Mouse (Mus musculus) hindbrain, postnatal 0 days (tissue): Measurements from ENCODE around the gene Wdr72. TPM values are rescaled to one million over a fixed set of nuclear protein-coding genes. Genes with fewer than 3 reads are reported as not detected.

Experiments
- ATAC-seq: fragments of 200-750 bp; cut with Nextera tagmentation; 2 replicates; pipeline ENCODE4 v1.8.0; 2017; ENCODE audit warnings: mild to moderate bottlenecking, moderate TSS enrichment, moderate library complexity
- DNase-seq: peaks from one replicate; pipeline ENCODE4 v3.0.0-alpha.2; 2015; ENCODE audit warnings: low spot score
- H3K27ac ChIP-seq: fragments of 300-500 bp; sonication (generic); 2 replicates; pipeline ENCODE4 v1.5.1; 2014; ENCODE audit warnings: mild to moderate bottlenecking
- H3K27me3 ChIP-seq: fragments of 300-500 bp; sonication (generic); 2 replicates; pipeline ENCODE4 v1.6.1; 2014; ENCODE audit warnings: low read length, mixed read lengths; ENCODE audit not compliant: insufficient read depth
- H3K36me3 ChIP-seq: fragments of 300-500 bp; sonication (generic); 2 replicates; pipeline ENCODE4 v1.6.1; 2014; ENCODE audit warnings: low read length, mixed read lengths; ENCODE audit not compliant: insufficient read depth
- H3K4me1 ChIP-seq: fragments of 300-500 bp; sonication (generic); 2 replicates; pipeline ENCODE4 v1.6.1; 2014; ENCODE audit warnings: antibody characterized with exemption, low read length, mixed read lengths; ENCODE audit not compliant: insufficient read depth
- H3K4me2 ChIP-seq: fragments of 300-500 bp; sonication (generic); 2 replicates; pipeline ENCODE4 v1.6.1; 2014; ENCODE audit warnings: low read depth, mild to moderate bottlenecking, low read length, moderate library complexity, mixed read lengths
- H3K4me3 ChIP-seq: fragments of 300-500 bp; sonication (generic); 2 replicates; pipeline ENCODE4 v1.5.1; 2014; ENCODE audit warnings: low read length
- H3K9ac ChIP-seq: fragments of 300-500 bp; sonication (generic); replicated peaks from 2 replicates; pipeline ENCODE4 v1.6.1; 2014; ENCODE audit warnings: mild to moderate bottlenecking, low read length, moderate library complexity, mixed read lengths
- H3K9me3 ChIP-seq: fragments of 300-500 bp; sonication (generic); 2 replicates; pipeline ENCODE4 v1.6.1; 2016; ENCODE audit warnings: low read length, mixed read lengths
- CTCF ChIP-seq: IDR thresholded peaks from 2 replicates; pipeline ENCODE4 v1.5.1; 2016; ENCODE audit warnings: antibody characterized with exemption, control low read depth, low read depth
- WGBS: fragments of 180-500 bp; shearing (Covaris S2); extraction: QIAGEN DNeasy Blood & Tissue Kit; methylation state at CpG from one replicate; pipeline ENCODE4 v1.1.7; 2014; 5-methylcytosine and 5-hydroxymethylcytosine counted together
- polyA plus RNA-seq: library from polyadenylated mRNA; unstranded; fragments of >200 nt; fragmentation: Nextera tagmentation; extraction: Ambion mirVana; gene quantifications from 2 replicates; pipeline ENCODE4 v1.2.1, GENCODE M21; 2015
- total RNA-seq: library from RNA; depleted of rRNA; stranded (reverse); fragments of >200 nt; gene quantifications from 2 replicates; pipeline ENCODE4 v1.2.3, GENCODE M21; 2014; rRNA removed

Wdr72 gene
- total and polyA plus RNA-seq, 2 experiments from 2014 or later: 0.58 to 1.1 TPM

DNA sequence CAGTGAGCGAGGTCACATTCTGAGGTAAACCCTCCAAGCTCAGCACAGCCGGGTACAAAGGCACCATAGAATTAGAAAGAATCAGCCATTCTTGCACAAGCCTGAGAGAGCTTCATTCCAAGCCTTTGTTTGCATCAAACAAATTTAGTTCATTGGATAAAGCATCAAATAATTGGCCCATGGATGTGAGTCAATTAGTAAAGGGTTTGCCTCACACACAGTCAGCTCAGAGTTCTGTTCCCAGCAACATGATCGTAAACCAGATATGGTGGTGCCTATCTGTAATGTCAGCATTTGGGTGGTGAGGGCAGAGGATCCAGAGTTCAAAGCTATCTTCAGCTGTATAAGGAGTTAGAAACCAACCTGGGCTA, 214.8 kb downstream of the Wdr72 start:
- H3K4me2 ChIP-seq: no peak overlapping the region
- H3K36me3 ChIP-seq: no peaks in the 10 kb centered on the region
- no peak overlapping the region for H3K4me3 ChIP-seq
- 60% methylated on average over 3 of the region's 3 CpGs for WGBS
- ATAC-seq (no peak), DNase-seq (no peak)
- H3K4me1 ChIP-seq: no peaks in the 10 kb centered on the region
- H3K9me3 ChIP-seq: no peaks in the 10 kb centered on the region
- no peaks in the 10 kb centered on the region for H3K27me3 ChIP-seq
- no peak for TF ChIP-seq CTCF
- no peak overlapping the region for H3K9ac ChIP-seq
- no peak overlapping the region for H3K27ac ChIP-seq

DNA sequence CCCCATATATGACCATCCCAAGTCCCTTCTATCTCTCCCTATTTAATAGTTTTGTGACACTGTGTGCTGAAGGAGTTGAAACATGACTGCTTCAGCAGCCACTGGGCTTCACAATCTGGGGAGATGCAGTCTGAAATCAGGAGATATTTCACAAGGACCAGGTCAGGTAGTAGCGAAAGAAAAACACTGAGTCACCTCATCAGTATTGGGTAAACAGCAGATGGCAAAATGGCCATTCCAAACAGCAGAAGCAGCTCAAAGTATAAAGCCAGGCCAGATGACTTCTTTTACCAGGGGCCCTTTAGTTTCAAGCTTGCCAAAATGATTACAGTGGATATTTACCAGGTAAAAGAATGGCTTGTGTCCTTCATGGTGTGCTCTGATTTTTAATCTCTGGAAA, 215.8 kb downstream of the Wdr72 start:
- DNase-seq: no peak
- no peaks in the 10 kb centered on the region for H3K9me3 ChIP-seq
- H3K27me3 ChIP-seq: no peaks in the 10 kb centered on the region
- no peak for TF ChIP-seq CTCF
- no peak overlapping the region for H3K4me3 ChIP-seq
- no peak for ATAC-seq
- no peak overlapping the region for H3K4me2 ChIP-seq
- H3K4me1 ChIP-seq: peaks cover 3% of the 10 kb centered on the region; the same call in 1 of the 2 replicates
- no peak overlapping the region for H3K9ac ChIP-seq
- no peaks in the 10 kb centered on the region for H3K36me3 ChIP-seq
- H3K27ac ChIP-seq: no peak overlapping the region
- WGBS: 83% methylated on average over 1 of the region's 1 CpGs

DNA sequence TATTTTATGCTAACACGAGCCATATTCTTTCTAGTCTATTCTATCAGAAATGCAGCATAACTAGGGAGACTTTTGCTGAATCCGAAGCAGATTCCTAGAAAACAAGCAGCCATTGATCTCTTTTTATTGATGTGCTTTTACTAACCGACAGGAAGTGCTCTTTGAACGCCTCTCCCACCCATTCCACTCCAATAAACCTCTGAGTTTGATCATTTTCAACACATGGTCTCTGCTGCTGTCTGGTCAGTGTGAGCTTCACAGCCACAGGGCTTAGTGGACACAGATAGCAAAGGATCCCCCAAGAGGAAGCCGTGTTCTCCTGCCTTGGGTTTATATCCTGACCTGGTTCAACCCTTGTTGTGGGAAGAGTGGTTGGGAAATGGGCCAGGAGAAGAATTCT, 218.7 kb downstream of the Wdr72 start:
- no peak overlapping the region for H3K4me3 ChIP-seq
- no peaks in the 10 kb centered on the region for H3K36me3 ChIP-seq
- no peaks in the 10 kb centered on the region for H3K9me3 ChIP-seq
- WGBS: 81% methylated on average over 5 of the region's 5 CpGs
- H3K27me3 ChIP-seq: no peaks in the 10 kb centered on the region
- no peak overlapping the region for H3K9ac ChIP-seq
- ATAC-seq (no peak), DNase-seq (no peak)
- peaks cover 7% of the 10 kb centered on the region; the same call in 1 of the 2 replicates for H3K4me1 ChIP-seq
- H3K27ac ChIP-seq: no peak overlapping the region
- H3K4me2 ChIP-seq: no peak overlapping the region
- no peak for TF ChIP-seq CTCF

GRCm38 (mm10) chr9:74330706-74331495, 220.7 kb downstream of the Wdr72 start:
- no peak for TF ChIP-seq CTCF
- 17% methylated on average over 9 of the region's 9 CpGs for whole genome bisulfite sequencing
- peaks cover 7% of the 10 kb centered on the region; the same call in 1 of the 2 replicates for H3K4me1 ChIP-seq
- no peak overlapping the region for H3K27ac ChIP-seq
- DNase-seq (no peak), ATAC-seq (no peak)
- no peak overlapping the region for H3K4me3 ChIP-seq
- no peak overlapping the region for H3K4me2 ChIP-seq
- no peak overlapping the region for H3K9ac ChIP-seq
- H3K36me3 ChIP-seq: no peaks in the 10 kb centered on the region
- H3K9me3 ChIP-seq: no peaks in the 10 kb centered on the region
- no peaks in the 10 kb centered on the region for H3K27me3 ChIP-seq

GRCm38 (mm10) chr9:74332321-74332720, 222.2 kb downstream of the Wdr72 start:
- Histone ChIP-seq H3K9ac (no peak overlapping the region), H3K4me2 (no peak overlapping the region), H3K27ac (no peak overlapping the region), H3K9me3 (no peaks in the 10 kb centered on the region), H3K36me3 (no peaks in the 10 kb centered on the region), H3K27me3 (no peaks in the 10 kb centered on the region), H3K4me3 (no peak overlapping the region), H3K4me1 (peaks cover 7% of the 10 kb centered on the region; the same call in 1 of the 2 replicates)
- 75% methylated on average over 3 of the region's 3 CpGs for WGBS
- ATAC-seq (no peak), DNase-seq (no peak)
- no peak for TF ChIP-seq CTCF

Other genes starting within 250 kb of the Wdr72 start
- 12.3 and 16.3 TPM in 2 replicates for gene Unc13c, start 141.4 kb upstream of the Wdr72 start, total RNA-seq
- gene Unc13c, start 141.4 kb upstream of the Wdr72 start, polyA plus RNA-seq: 7.1 and 7.8 TPM in 2 replicates